Mouse (Mus musculus): Measurements from ENCODE around the gene Tcl1b3. TPM values are rescaled to one million over a fixed set of nuclear protein-coding genes. Genes with fewer than 3 reads are reported as not detected.
"Not testable (repeated sequence)": the region's sequence is repeated elsewhere in the genome, so short reads cannot be mapped to it uniquely, and the experiment has no call there.

The Tcl1b3 gene
- polyA plus RNA-seq, 1 experiment, result not detected

- Histone ChIP-seq H3K4me3 (ENCODE audit: extremely low read depth, insufficient read depth, insufficient read length) (no peak overlapping the region), H3K4me1 (ENCODE audit: control insufficient read depth, insufficient read depth, insufficient read length) (no peaks in the 10 kb centered on the region), H3K36me3 (ENCODE audit: control insufficient read depth, insufficient read depth, low read length) (no peaks in the 10 kb centered on the region), H3K27ac (ENCODE audit: insufficient read depth, low read length) (no peak overlapping the region), H3K27me3 (ENCODE audit: control insufficient read depth, insufficient read depth, low read length) (no peaks in the 10 kb centered on the region)
- TF ChIP-seq POLR2A (IDR thresholded peaks at IDR 0.05; ENCODE audit: low read depth, low read length) (no peak), CTCF (IDR thresholded peaks at IDR 0.05; ENCODE audit: extremely low read depth, insufficient read depth, insufficient read length, insufficient replicate concordance) (no peak)
- 95% methylated on average over 2 of the region's 2 CpGs for WGBS
- no peak for DNase-seq (ENCODE audit: low read depth in 1 of 2, low spot score in 2 of 2)
These were observed 17.5 kb upstream of the Tcl1b3 start for GRCm38 (mm10) chr12:105173366-105173765.

DNA sequence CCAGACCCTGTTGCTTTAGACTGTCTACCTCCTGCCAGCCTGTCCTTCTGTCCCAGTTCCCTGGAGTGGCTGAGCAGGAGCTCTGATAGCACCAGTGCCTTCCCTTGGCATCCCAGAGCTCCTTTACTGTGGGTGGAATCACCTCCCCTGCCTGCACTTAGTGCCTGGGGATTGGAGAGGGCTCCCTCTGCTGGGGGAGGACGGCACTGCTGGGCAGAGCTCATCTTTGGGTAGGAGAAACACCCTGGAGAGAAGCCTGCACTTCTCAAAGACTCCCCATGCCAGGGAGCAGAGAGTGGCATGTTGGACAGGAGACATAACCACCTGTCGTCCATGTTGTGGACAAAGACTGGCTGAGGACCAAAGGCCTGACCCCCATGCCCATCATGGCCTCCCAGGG is 16.5 kb upstream of the Tcl1b3 start:
- H3K4me1 ChIP-seq (ENCODE audit: control insufficient read depth, insufficient read depth, insufficient read length); H3K27ac ChIP-seq (ENCODE audit: insufficient read depth, low read length); H3K27me3 ChIP-seq (ENCODE audit: control insufficient read depth, insufficient read depth, low read length); H3K36me3 ChIP-seq (ENCODE audit: control insufficient read depth, insufficient read depth, low read length); H3K4me3 ChIP-seq (ENCODE audit: extremely low read depth, insufficient read depth, insufficient read length): not testable (repeated sequence)
- 21% methylated on average over 2 of the region's 2 CpGs for WGBS
- DNase-seq (ENCODE audit: low read depth in 1 of 2, low spot score in 2 of 2), result peak in 1 of 2 experiments; percentile 34

- not testable (repeated sequence) for DNase-seq (ENCODE audit: low read depth in 1 of 2, low spot score in 2 of 2); H3K4me3 ChIP-seq (ENCODE audit: extremely low read depth, insufficient read depth, insufficient read length); H3K27ac ChIP-seq (ENCODE audit: insufficient read depth, low read length); H3K36me3 ChIP-seq (ENCODE audit: control insufficient read depth, insufficient read depth, low read length); H3K4me1 ChIP-seq (ENCODE audit: control insufficient read depth, insufficient read depth, insufficient read length); H3K27me3 ChIP-seq (ENCODE audit: control insufficient read depth, insufficient read depth, low read length)
- WGBS, result 74% methylated on average over 3 of the region's 3 CpGs
These were observed 14.8 kb upstream of the Tcl1b3 start, which contains the start of gene Tcl1b5 for GRCm38 (mm10) chr12:105176044-105176443. Gene Tcl1b5, plus strand, starts transcription at chr12:105176344.

DNA sequence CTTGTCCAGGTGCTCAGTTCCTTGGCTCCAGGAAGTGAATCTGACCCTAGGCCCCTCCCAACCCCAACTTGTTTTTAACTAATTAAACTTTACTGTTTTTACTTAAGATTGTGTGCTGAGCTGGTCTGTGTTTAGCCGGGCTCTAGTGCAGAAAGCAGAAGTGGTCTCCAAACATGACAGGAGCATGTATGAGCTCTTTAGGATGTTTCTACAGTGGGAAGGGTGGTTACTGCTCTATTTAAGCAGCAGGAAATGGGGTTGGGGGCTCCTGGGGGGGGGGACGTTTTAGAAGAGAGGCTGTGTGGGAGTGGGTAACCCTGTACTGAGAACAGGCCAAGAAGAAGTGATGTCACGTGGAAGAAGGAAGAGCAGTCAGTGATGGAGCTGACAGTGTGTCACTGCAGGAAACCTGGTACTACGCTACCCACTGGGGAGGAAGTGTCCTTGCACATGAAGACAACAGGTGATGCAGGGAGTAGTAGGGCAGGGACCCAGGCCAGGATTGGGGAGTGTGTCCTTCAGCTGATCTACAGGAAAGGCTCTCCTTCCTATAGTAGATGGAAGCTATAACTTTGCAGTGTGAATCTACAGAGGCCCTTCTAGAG is 9.7 kb upstream of the Tcl1b3 start:
- H3K27ac ChIP-seq (ENCODE audit: insufficient read depth, low read length); H3K4me1 ChIP-seq (ENCODE audit: control insufficient read depth, insufficient read depth, insufficient read length); H3K36me3 ChIP-seq (ENCODE audit: control insufficient read depth, insufficient read depth, low read length); H3K27me3 ChIP-seq (ENCODE audit: control insufficient read depth, insufficient read depth, low read length); H3K4me3 ChIP-seq (ENCODE audit: extremely low read depth, insufficient read depth, insufficient read length); DNase-seq (ENCODE audit: low read depth in 1 of 2, low spot score in 2 of 2): not testable (repeated sequence)
- whole genome bisulfite sequencing, result 8% methylated on average over 4 of the region's 4 CpGs

DNA sequence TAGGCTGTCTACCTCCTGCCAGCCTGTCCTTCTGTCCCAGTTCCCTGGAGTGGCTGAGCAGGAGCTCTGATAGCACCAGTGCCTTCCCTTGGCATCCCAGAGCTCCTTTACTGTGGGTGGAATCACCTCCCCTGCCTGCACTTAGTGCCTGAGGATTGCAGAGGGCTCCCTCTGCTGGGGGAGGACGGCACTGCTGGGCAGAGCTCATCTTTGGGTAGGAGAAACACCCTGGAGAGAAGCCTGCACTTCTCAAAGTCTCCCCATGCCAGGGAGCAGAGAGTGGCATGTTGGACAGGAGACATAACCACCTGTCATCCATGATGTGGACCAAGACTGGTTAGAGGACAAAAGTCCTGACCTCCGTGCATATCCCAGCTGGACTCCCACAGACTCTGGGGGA is 1.9 kb upstream of the Tcl1b3 start:
- H3K27me3 ChIP-seq (ENCODE audit: control insufficient read depth, insufficient read depth, low read length); H3K4me3 ChIP-seq (ENCODE audit: extremely low read depth, insufficient read depth, insufficient read length); H3K36me3 ChIP-seq (ENCODE audit: control insufficient read depth, insufficient read depth, low read length); H3K4me1 ChIP-seq (ENCODE audit: control insufficient read depth, insufficient read depth, insufficient read length); DNase-seq (ENCODE audit: low read depth in 1 of 2, low spot score in 2 of 2); H3K27ac ChIP-seq (ENCODE audit: insufficient read depth, low read length): not testable (repeated sequence)
- WGBS, result 34% methylated on average over 2 of the region's 2 CpGs

DNA sequence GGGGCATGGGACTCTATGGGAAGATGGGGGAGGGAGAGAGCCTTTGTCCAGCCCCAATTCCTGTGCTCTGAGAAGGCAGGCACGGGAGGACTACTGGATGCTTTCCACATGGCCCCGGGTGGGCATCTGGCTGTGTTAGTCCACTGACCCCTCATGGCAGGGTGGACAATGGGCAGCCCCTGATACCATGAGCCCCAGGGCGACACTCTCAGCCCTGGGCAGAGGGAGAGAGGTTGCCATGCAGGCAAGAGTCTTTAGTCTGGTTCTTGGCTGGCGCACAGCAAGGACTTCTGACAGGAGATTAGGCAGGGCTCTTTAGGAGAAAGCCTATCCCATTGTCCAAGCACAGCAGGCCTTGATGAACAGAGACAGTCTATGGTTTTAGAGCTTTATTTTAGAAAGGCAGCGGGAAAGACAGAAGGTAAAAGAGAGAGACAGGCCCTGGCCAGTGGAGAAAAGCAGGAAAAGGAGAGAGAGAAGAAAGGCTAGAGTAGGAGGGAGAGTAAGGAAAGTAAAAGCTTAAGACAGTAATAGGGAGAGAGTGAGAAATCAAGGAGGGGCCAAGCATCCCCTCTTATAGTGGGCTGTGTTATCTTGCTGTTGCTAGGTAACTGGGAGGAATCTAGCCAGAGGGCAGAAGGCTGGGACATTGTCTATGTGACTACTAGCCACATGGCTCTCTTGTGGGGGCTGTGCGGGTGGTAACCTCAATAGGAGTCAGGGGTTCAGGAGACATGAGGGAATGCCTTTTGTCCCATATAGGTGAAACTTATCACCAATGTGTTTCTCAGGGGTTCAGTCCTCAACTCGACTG is 9.0 kb downstream of the Tcl1b3 start:
- 77% methylated on average over 7 of the region's 7 CpGs for WGBS
- H3K27ac ChIP-seq (ENCODE audit: insufficient read depth, low read length); DNase-seq (ENCODE audit: low read depth in 1 of 2, low spot score in 2 of 2); H3K27me3 ChIP-seq (ENCODE audit: control insufficient read depth, insufficient read depth, low read length); H3K4me1 ChIP-seq (ENCODE audit: control insufficient read depth, insufficient read depth, insufficient read length); H3K4me3 ChIP-seq (ENCODE audit: extremely low read depth, insufficient read depth, insufficient read length); H3K36me3 ChIP-seq (ENCODE audit: control insufficient read depth, insufficient read depth, low read length): not testable (repeated sequence)

- H3K4me1 ChIP-seq (ENCODE audit: control insufficient read depth, insufficient read depth, insufficient read length); H3K36me3 ChIP-seq (ENCODE audit: control insufficient read depth, insufficient read depth, low read length); H3K4me3 ChIP-seq (ENCODE audit: extremely low read depth, insufficient read depth, insufficient read length); H3K27ac ChIP-seq (ENCODE audit: insufficient read depth, low read length); H3K27me3 ChIP-seq (ENCODE audit: control insufficient read depth, insufficient read depth, low read length); DNase-seq (ENCODE audit: low read depth in 1 of 2, low spot score in 2 of 2): not testable (repeated sequence)
- WGBS, result 90% methylated on average over 1 of the region's 1 CpGs
These were observed 10.8 kb downstream of the Tcl1b3 start, which contains the start of gene Tcl1b4 for GRCm38 (mm10) chr12:105201657-105202056. Gene Tcl1b4, plus strand, starts transcription at chr12:105201957.

All from spleen, adult 2 months (tissue).